17 mouse cellular contexts compared by ENCODE assay signal in genomic region chr10:128177316-128177715, GRCm38 (mm10). TPM values are rescaled to one million over a fixed set of nuclear protein-coding genes. Genes with fewer than 3 reads are reported as not detected.
"Had no signal": no experiment of that assay in that cellular context is flagged by ENCODE, and none has a peak within 500 bp of the region (broad histone marks: within the 10 kb centered on the region; RNA-seq: fewer than 3 reads in every experiment).

No protein-coding gene starts in this region.

- H3K36me3 ChIP-seq: limb, embryonic 15.5 days; midbrain, embryonic 13.5 days; neural tube, embryonic 12.5 days had no signal

- H3K4me2 ChIP-seq: limb, embryonic 15.5 days; midbrain, embryonic 13.5 days; neural tube, embryonic 12.5 days had no signal

- DNase-seq: kidney, adult 9 months; kidney, postnatal 36 days; left cerebral cortex, postnatal 4 days; lung, adult 18-20 months; right cerebral cortex, adult 18-20 months; thymus, postnatal 4 days had no signal

- H3K4me3 ChIP-seq: neural tube, embryonic 12.5 days had no signal

- H3K27ac ChIP-seq: kidney, postnatal 0 days; limb, embryonic 15.5 days; liver, embryonic 14.5 days; midbrain, embryonic 13.5 days; neural tube, embryonic 12.5 days had no signal

- H3K27me3 ChIP-seq: limb, embryonic 15.5 days; midbrain, embryonic 13.5 days; neural tube, embryonic 12.5 days had no signal

- H3K9me3 ChIP-seq: limb, embryonic 15.5 days; midbrain, embryonic 13.5 days; neural tube, embryonic 12.5 days had no signal

- H3K9ac ChIP-seq: limb, embryonic 15.5 days; liver, embryonic 14.5 days; midbrain, embryonic 13.5 days; neural tube, embryonic 12.5 days had no signal

- ATAC-seq: midbrain, embryonic 13.5 days had no signal

RNA-seq across cellular contexts. Expression of gene Mip, which starts 48.3 kb away (rescaled TPM):
- total RNA-seq: layer of hippocampus, adult 8-10 months; layer of hippocampus, postnatal 14 days; left cerebral cortex, adult 18-20 months; left cerebral cortex, postnatal 10 days; left cerebral cortex, postnatal 4 days had no signal
- polyA plus RNA-seq: kidney, postnatal 0 days; lung, embryonic 16.5 days; neural tube, embryonic 12.5 days; stomach, postnatal 0 days had no signal
